In genomic region chr1:89039836-89040235, GRCm38 (mm10) we compare ENCODE assay signal across 15 mouse cellular contexts. TPM values are rescaled to one million over a fixed set of nuclear protein-coding genes. Genes with fewer than 3 reads are reported as not detected.
"Had no signal": no experiment of that assay in that cellular context is flagged by ENCODE, and none has a peak within 500 bp of the region (broad histone marks: within the 10 kb centered on the region; RNA-seq: fewer than 3 reads in every experiment).

No protein-coding gene starts in this region.

- H3K36me3 ChIP-seq: liver, embryonic 13.5 days; lung, embryonic 15.5 days; neural tube, embryonic 15.5 days had no signal

- H3K27ac ChIP-seq: layer of hippocampus, adult 2 months; liver, embryonic 13.5 days; lung, embryonic 15.5 days; neural tube, embryonic 15.5 days had no signal

- DNase-seq: kidney, adult 11 months; kidney, postnatal 25 days; liver; liver, embryonic 13.5 days; liver, postnatal 0 days; lung, postnatal 14 days; midbrain, embryonic 14.5 days; right cerebral cortex, adult 18-20 months; right cerebral cortex, postnatal 25 days; thymus, postnatal 36 days had no signal

- H3K27me3 ChIP-seq: liver, embryonic 13.5 days; lung, embryonic 15.5 days; neural tube, embryonic 15.5 days had no signal

- H3K4me2 ChIP-seq: liver, embryonic 13.5 days; lung, embryonic 15.5 days; neural tube, embryonic 15.5 days had no signal

- H3K4me3 ChIP-seq: layer of hippocampus, adult 2 months; liver, embryonic 13.5 days; lung, embryonic 15.5 days; myocyte; neural tube, embryonic 15.5 days had no signal

- ATAC-seq: liver, postnatal 0 days had no signal

- H3K9me3 ChIP-seq: liver, embryonic 13.5 days; lung, embryonic 15.5 days; neural tube, embryonic 15.5 days had no signal

- H3K4me1 ChIP-seq: liver, embryonic 13.5 days had no signal

- H3K9ac ChIP-seq: liver, embryonic 13.5 days; liver, postnatal 0 days; lung, embryonic 15.5 days; neural tube, embryonic 15.5 days had no signal

RNA-seq across cellular contexts. Expression of gene Sh3bp4, which starts 30.4 kb away (rescaled TPM):
- total RNA-seq: megakaryocyte-erythroid progenitor cell, adult 5-6 weeks had no signal
